20 mouse cellular contexts compared by ENCODE assay signal in the genomic region with DNA sequence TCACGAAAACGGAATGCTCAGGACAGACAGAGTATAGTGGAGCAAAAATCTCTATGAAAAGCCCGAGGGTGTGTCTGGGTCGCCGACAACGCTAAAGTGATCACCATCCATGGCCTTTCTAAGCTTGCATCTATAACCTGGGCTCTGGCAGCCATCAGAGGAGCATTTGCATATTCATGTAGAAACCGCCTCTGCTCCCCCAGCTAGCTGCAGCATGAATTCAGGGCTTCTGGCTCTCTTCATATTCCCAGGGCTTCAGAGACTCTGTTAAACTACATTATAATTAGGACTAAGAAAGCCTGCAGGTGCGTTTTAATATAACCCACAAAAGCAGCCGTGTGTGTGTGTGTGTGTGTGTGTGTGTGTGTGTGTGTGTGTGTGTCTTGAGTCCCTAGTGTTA. TPM values are rescaled to one million over a fixed set of nuclear protein-coding genes. Genes with fewer than 3 reads are reported as not detected.
DNase-seq lines count a peak whose midpoint lies in the region; ATAC-seq and TF ChIP-seq lines count a peak whose summit lies in the region.
"Had no signal": no experiment of that assay in that cellular context is flagged by ENCODE, and none has a peak within 500 bp of the region (broad histone marks: within the 10 kb centered on the region; RNA-seq: fewer than 3 reads in every experiment).

No protein-coding gene starts in this region.

- H3K9ac ChIP-seq in forebrain, embryonic 16.5 days (replicated peaks; ENCODE audit: low read depth, low read length): peak overlapping the region; percentile 18; the same call in 1 of the 2 replicates
- H3K9ac ChIP-seq in hindbrain, postnatal 0 days (replicated peaks; ENCODE audit: low read length): no peak overlapping the region
- no peak overlapping the region for H3K9ac ChIP-seq in midbrain, postnatal 0 days (replicated peaks; ENCODE audit: low read length, poor library complexity, severe bottlenecking)
- H3K9ac ChIP-seq: embryonic facial prominence, embryonic 13.5 days; liver, embryonic 14.5 days; lung, embryonic 15.5 days had no signal

- H3K4me3 ChIP-seq in forebrain, embryonic 16.5 days (replicated peaks; ENCODE audit: low read length): no peak overlapping the region
- no peak overlapping the region for H3K4me3 ChIP-seq in hindbrain, postnatal 0 days (ENCODE audit: low read length)
- H3K4me3 ChIP-seq in midbrain, postnatal 0 days (ENCODE audit: low read depth, low read length): no peak overlapping the region
- no peak overlapping the region for H3K4me3 ChIP-seq in layer of hippocampus, adult 2 months
- H3K4me3 ChIP-seq: embryonic facial prominence, embryonic 13.5 days; gastrocnemius, adult 2 months; lung, embryonic 15.5 days had no signal

- H3K9me3 ChIP-seq in forebrain, embryonic 16.5 days (ENCODE audit: control insufficient read depth, low read length): no peaks in the 10 kb centered on the region
- H3K9me3 ChIP-seq in hindbrain, postnatal 0 days (ENCODE audit: low read length): no peaks in the 10 kb centered on the region
- H3K9me3 ChIP-seq in midbrain, postnatal 0 days (ENCODE audit: low read length): no peaks in the 10 kb centered on the region
- H3K9me3 ChIP-seq: embryonic facial prominence, embryonic 13.5 days; lung, embryonic 15.5 days had no signal

- TF ChIP-seq CTCF in hindbrain, postnatal 0 days (IDR thresholded peaks at IDR 0.05; ENCODE audit: low read depth): no peak
- no peak for TF ChIP-seq CTCF in midbrain, postnatal 0 days (IDR thresholded peaks at IDR 0.05)
- TF ChIP-seq CTCF in layer of hippocampus, adult 2 months (conservative IDR thresholded peaks at IDR 0.05): no peak

- WGBS in forebrain, embryonic 16.5 days: 39% methylated on average over 9 of the region's 9 CpGs
- WGBS in hindbrain, postnatal 0 days: 35% methylated on average over 9 of the region's 9 CpGs
- 38% methylated on average over 9 of the region's 9 CpGs for WGBS in midbrain, postnatal 0 days

- H3K27ac ChIP-seq in forebrain, embryonic 16.5 days (ENCODE audit: low read length): peak overlapping the region; percentile 43; the same call in 1 of the 2 replicates
- no peak overlapping the region for H3K27ac ChIP-seq in hindbrain, postnatal 0 days
- H3K27ac ChIP-seq in midbrain, postnatal 0 days (ENCODE audit: low read depth, low read length): no peak overlapping the region
- no peak overlapping the region for H3K27ac ChIP-seq in layer of hippocampus, adult 2 months
- H3K27ac ChIP-seq: embryonic facial prominence, embryonic 13.5 days; gastrocnemius, adult 2 months; liver, embryonic 14.5 days; lung, embryonic 15.5 days; macrophage; stomach, postnatal 0 days had no signal

- H3K4me2 ChIP-seq in forebrain, embryonic 16.5 days (ENCODE audit: low read length): no peak overlapping the region
- H3K4me2 ChIP-seq in hindbrain, postnatal 0 days (ENCODE audit: low read depth, low read length): no peak overlapping the region
- H3K4me2 ChIP-seq in midbrain, postnatal 0 days (ENCODE audit: low read depth, low read length, poor library complexity, severe bottlenecking): no peak overlapping the region
- H3K4me2 ChIP-seq: embryonic facial prominence, embryonic 13.5 days; heart, embryonic 11.5 days; lung, embryonic 15.5 days had no signal

- H3K4me1 ChIP-seq in forebrain, embryonic 16.5 days (replicated peaks; ENCODE audit: control insufficient read depth, insufficient read depth, low read length): peaks cover 33% of the 10 kb centered on the region
- peaks cover 22% of the 10 kb centered on the region for H3K4me1 ChIP-seq in hindbrain, postnatal 0 days (ENCODE audit: insufficient read depth, low read length)
- H3K4me1 ChIP-seq in midbrain, postnatal 0 days (ENCODE audit: insufficient read depth, low read length): peaks cover 10% of the 10 kb centered on the region

- H3K36me3 ChIP-seq in forebrain, embryonic 16.5 days (ENCODE audit: control insufficient read depth, insufficient read depth): no peaks in the 10 kb centered on the region
- H3K36me3 ChIP-seq in hindbrain, postnatal 0 days (ENCODE audit: insufficient read depth, low read length): no peaks in the 10 kb centered on the region
- H3K36me3 ChIP-seq in midbrain, postnatal 0 days (ENCODE audit: insufficient read depth, low read length): no peaks in the 10 kb centered on the region
- H3K36me3 ChIP-seq: embryonic facial prominence, embryonic 13.5 days; lung, embryonic 15.5 days had no signal

- H3K27me3 ChIP-seq in forebrain, embryonic 16.5 days (replicated peaks; ENCODE audit: control insufficient read depth, insufficient read depth, low read length): no peaks in the 10 kb centered on the region
- H3K27me3 ChIP-seq in hindbrain, postnatal 0 days (ENCODE audit: insufficient read depth, low read length): no peaks in the 10 kb centered on the region
- H3K27me3 ChIP-seq in midbrain, postnatal 0 days (ENCODE audit: insufficient read depth, low read length): no peaks in the 10 kb centered on the region
- H3K27me3 ChIP-seq: lung, embryonic 15.5 days had no signal

- DNase-seq in frontal cortex, postnatal 25 days (ENCODE audit: low spot score in 2 of 2): no peak
- peak; percentile 32 for DNase-seq in hindbrain, postnatal 0 days (ENCODE audit: low spot score)
- DNase-seq in midbrain, postnatal 0 days (ENCODE audit: low spot score): peak; percentile 36
- DNase-seq in right cerebral cortex, postnatal 10 days (ENCODE audit: low spot score in 2 of 2): no peak
- no peak for DNase-seq in adrenal gland, adult (ENCODE audit: inconsistent age in 2 of 2, low spot score in 1 of 2)
- DNase-seq in layer of hippocampus, adult 2 months (ENCODE audit: low spot score in 2 of 2): no peak
- DNase-seq: adrenal gland, postnatal 36 days; kidney, adult 8-10 months; kidney, postnatal 36 days; thymus, postnatal 14 days had no signal

- ATAC-seq in frontal cortex, adult (ENCODE audit: low TSS enrichment): peak; percentile 77
- 0 out of 2 replicates have a peak, but pooled peaks have one; percentile 13 for ATAC-seq in forebrain, embryonic 16.5 days
- ATAC-seq in hindbrain, postnatal 0 days: no peak
- ATAC-seq in midbrain, postnatal 0 days (ENCODE audit: low FRiP score): no peak
- ATAC-seq: inflammation-experienced regulatory T-cells, adult 6 months had no signal

RNA-seq across cellular contexts. Expression of a gene that starts 59.7 kb away (rescaled TPM):
- 30.9 and 31.8 TPM in 2 replicates for polyA plus RNA-seq in forebrain, embryonic 16.5 days (2015; fragmentation: Nextera tagmentation; extraction: Ambion mirVana)
- total RNA-seq in hindbrain, postnatal 0 days (2014; rRNA removed): 23.0 and 24.4 TPM in 2 replicates
- 18.8 TPM in 2 replicates for polyA plus RNA-seq in hindbrain, postnatal 0 days (2015; fragmentation: Nextera tagmentation; extraction: Ambion mirVana)
- 17.6 and 20.3 TPM in 2 replicates for total RNA-seq in midbrain, postnatal 0 days (2014; rRNA removed)
- 22.6 and 23.6 TPM in 2 replicates for polyA plus RNA-seq in midbrain, postnatal 0 days (2015; fragmentation: Nextera tagmentation; extraction: Ambion mirVana)
- 1 to 10 TPM; 8.7 to 9.7 TPM for total RNA-seq in layer of hippocampus, adult 2 months (2021)

Comparison
In these comparisons a context has a peak if more than half of its experiments do, and no peak if none do; other contexts are left out.
1. ATAC-seq: peak in frontal cortex, adult (single experiment) and forebrain, embryonic 16.5 days (single experiment); none in hindbrain, postnatal 0 days (single experiment) and midbrain, postnatal 0 days (single experiment).
2. DNase-seq: peak in hindbrain, postnatal 0 days (single experiment) and midbrain, postnatal 0 days (single experiment); none in frontal cortex, postnatal 25 days (0 of 2), right cerebral cortex, postnatal 10 days (0 of 2), adrenal gland, adult (0 of 2) and layer of hippocampus, adult 2 months (0 of 2).